Mouse (Mus musculus) erythroblast, adult 5-6 weeks (primary cell): Measurements from ENCODE around the gene Cux1. TPM values are rescaled to one million over a fixed set of nuclear protein-coding genes. Genes with fewer than 3 reads are reported as not detected.
"Not testable (repeated sequence)": the region's sequence is repeated elsewhere in the genome, so short reads cannot be mapped to it uniquely, and the experiment has no call there.

Experiments used
- ATAC-seq: replicated peaks from 2 replicates; pipeline ENCODE4 v1.8.0; 2016; ENCODE audit warnings: moderate number of reproducible peaks, mild to moderate bottlenecking, moderate TSS enrichment, inconsistent platforms; ENCODE audit not compliant: poor library complexity, low FRiP score, severe bottlenecking
- total RNA-seq, 2 experiments: library from RNA; stranded (forward) in 1 of 2; stranded (reverse) in 1 of 2; fragments of 150-400 nt in 1 of 2; fragments of 200-764, 138-1000 nt in 1 of 2; gene quantifications; 2 replicates each; pipeline versions ENCODE4 v1.2.3 to v1.2.4; 2015 to 2017; ENCODE audit warnings: low replicate concordance in 2 of 2

Cux1 gene
- total RNA-seq, 2 experiments from 2014 or later = 17.7 to 46.4 TPM

GRCm38 (mm10) chr5:136237607-136238006, 329.7 kb downstream of the Cux1 start:
- no peak for ATAC-seq

GRCm38 (mm10) chr5:136236611-136237010, 330.7 kb downstream of the Cux1 start:
- no peak for ATAC-seq

GRCm38 (mm10) chr5:136230348-136231035, 336.8 kb downstream of the Cux1 start:
- ATAC-seq = no peak

GRCm38 (mm10) chr5:136226246-136226876, 340.9 kb downstream of the Cux1 start:
- no peak for ATAC-seq

GRCm38 (mm10) chr5:136218585-136218984, 348.7 kb downstream of the Cux1 start:
- no peak for ATAC-seq

- ATAC-seq = no peak
Measured at GRCm38 (mm10) chr5:136217932-136218381, 349.3 kb downstream of the Cux1 start.

- no peak for ATAC-seq
Measured at GRCm38 (mm10) chr5:136217004-136217665, 350.2 kb downstream of the Cux1 start.

GRCm38 (mm10) chr5:136215958-136216357, 351.3 kb downstream of the Cux1 start:
- no peak for ATAC-seq

GRCm38 (mm10) chr5:136215211-136215610, 352.1 kb downstream of the Cux1 start:
- ATAC-seq = no peak; the same call in 1 of the 2 replicates

GRCm38 (mm10) chr5:136213716-136214115, 353.6 kb downstream of the Cux1 start:
- ATAC-seq = no peak

GRCm38 (mm10) chr5:136212716-136213115, 354.6 kb downstream of the Cux1 start:
- ATAC-seq = no peak

- ATAC-seq = not testable (repeated sequence)
Measured at GRCm38 (mm10) chr5:136211341-136212102, 355.8 kb downstream of the Cux1 start.

GRCm38 (mm10) chr5:136210549-136210948, 356.7 kb downstream of the Cux1 start:
- ATAC-seq = no peak

- ATAC-seq = peak; percentile 53; the same call in 1 of the 2 replicates
Measured at GRCm38 (mm10) chr5:136201832-136202231, 365.5 kb downstream of the Cux1 start.

GRCm38 (mm10) chr5:136199526-136199925, 367.8 kb downstream of the Cux1 start:
- ATAC-seq = no peak

- peak; percentile 93 for ATAC-seq
Measured at GRCm38 (mm10) chr5:136198474-136199391, 368.6 kb downstream of the Cux1 start, which contains the start of gene Prkrip1. TSS of gene Prkrip1 (minus strand) at chr5:136198963.
